Mouse (Mus musculus): Measurements from ENCODE around the gene Ikzf4. TPM values are rescaled to one million over a fixed set of nuclear protein-coding genes. Genes with fewer than 3 reads are reported as not detected.

Gene Ikzf4
- polyA plus RNA-seq, 1 experiment from 2014 or later, result 5.5 TPM

DNA sequence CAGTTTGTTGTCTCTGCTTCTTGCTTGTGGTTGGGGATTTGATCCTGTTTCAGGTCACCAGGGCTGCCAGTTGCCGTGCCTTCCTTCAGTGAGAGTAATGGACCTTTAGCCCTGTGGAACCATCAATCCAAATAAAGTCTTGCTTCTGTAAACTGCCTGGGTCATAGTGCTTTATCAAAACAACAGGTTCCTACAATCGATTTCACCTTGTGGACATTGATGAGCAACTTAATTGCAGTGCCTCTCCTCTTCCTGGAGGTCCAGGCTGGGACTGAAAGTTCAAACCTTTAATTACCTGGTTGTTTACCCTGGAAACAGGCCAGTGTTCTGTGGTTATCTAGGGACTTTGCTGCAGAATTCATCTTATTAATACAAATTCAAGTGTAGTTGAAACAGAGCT, 47.3 kb downstream of the Ikzf4 start:
- Histone ChIP-seq H3K4me2 (replicated peaks) (no peak overlapping the region), H3K4me1 (no peaks in the 10 kb centered on the region), H3K9me3 (no peaks in the 10 kb centered on the region), H3K27me3 (no peaks in the 10 kb centered on the region), H3K9ac (no peak overlapping the region), H3K36me3 (no peaks in the 10 kb centered on the region), H3K4me3 (no peak overlapping the region), H3K27ac (no peak overlapping the region)
- no peak for ATAC-seq (ENCODE audit: insufficient number of reproducible peaks, insufficient read depth, low FRiP score, low TSS enrichment)
- WGBS, result 56% methylated on average over 2 of the region's 2 CpGs

DNA sequence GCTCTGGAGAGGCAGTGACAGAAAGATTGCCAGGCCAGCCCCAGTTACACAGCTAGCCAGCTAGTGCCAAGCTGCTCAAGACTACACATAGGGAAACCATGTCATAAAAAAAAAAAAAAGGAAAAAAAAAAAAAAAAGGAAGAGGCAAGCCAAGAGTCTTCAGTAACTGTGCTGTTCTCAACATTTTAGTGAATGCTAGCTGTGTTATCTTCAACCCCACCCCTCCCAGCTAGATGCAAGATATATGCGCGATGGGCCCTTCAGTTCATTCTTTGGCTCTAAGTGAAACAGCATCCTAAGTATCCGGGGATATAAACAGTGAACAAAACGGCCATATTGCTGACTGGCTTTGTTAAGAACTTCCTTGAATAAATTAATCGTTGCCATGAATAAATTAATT, 53.0 kb downstream of the Ikzf4 start:
- 84% methylated on average over 5 of the region's 5 CpGs for WGBS
- no peak overlapping the region for H3K9ac ChIP-seq
- H3K27ac ChIP-seq, result no peak overlapping the region
- ATAC-seq (ENCODE audit: insufficient number of reproducible peaks, insufficient read depth, low FRiP score, low TSS enrichment), result no peak
- no peaks in the 10 kb centered on the region for H3K9me3 ChIP-seq
- no peak overlapping the region for H3K4me2 ChIP-seq (replicated peaks)
- peaks cover 19% of the 10 kb centered on the region for H3K27me3 ChIP-seq
- no peak overlapping the region for H3K4me3 ChIP-seq
- peaks cover 9% of the 10 kb centered on the region; the same call in 1 of the 2 replicates for H3K4me1 ChIP-seq
- H3K36me3 ChIP-seq, result no peaks in the 10 kb centered on the region

DNA sequence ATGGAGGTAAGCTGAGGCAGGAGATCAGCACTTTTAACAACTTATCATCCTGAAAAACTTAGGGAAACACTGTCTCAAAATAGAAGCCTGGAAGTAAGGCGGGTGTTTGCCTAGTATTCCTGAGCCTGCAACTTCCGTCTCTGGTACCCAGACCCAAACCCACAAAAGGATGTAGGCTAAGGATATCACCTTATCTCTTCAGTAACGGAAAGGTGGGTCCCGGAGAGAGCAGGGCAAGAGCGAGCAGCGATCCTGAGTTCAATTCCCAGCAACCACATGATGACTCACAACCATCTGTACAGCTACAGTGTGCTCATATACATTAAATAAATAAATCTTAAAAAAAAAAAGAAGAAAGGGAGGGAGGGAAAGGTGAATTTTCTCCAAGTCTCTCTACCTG, 54.4 kb downstream of the Ikzf4 start:
- 89% methylated on average over 6 of the region's 6 CpGs for WGBS
- H3K9ac ChIP-seq, result no peak overlapping the region
- no peak overlapping the region for H3K27ac ChIP-seq
- H3K27me3 ChIP-seq, result peaks cover 33% of the 10 kb centered on the region
- no peak for ATAC-seq (ENCODE audit: insufficient number of reproducible peaks, insufficient read depth, low FRiP score, low TSS enrichment)
- H3K4me1 ChIP-seq, result peaks cover 12% of the 10 kb centered on the region; the same call in 1 of the 2 replicates
- no peaks in the 10 kb centered on the region for H3K9me3 ChIP-seq
- no peak overlapping the region for H3K4me3 ChIP-seq
- no peaks in the 10 kb centered on the region for H3K36me3 ChIP-seq
- no peak overlapping the region for H3K4me2 ChIP-seq (replicated peaks)

DNA sequence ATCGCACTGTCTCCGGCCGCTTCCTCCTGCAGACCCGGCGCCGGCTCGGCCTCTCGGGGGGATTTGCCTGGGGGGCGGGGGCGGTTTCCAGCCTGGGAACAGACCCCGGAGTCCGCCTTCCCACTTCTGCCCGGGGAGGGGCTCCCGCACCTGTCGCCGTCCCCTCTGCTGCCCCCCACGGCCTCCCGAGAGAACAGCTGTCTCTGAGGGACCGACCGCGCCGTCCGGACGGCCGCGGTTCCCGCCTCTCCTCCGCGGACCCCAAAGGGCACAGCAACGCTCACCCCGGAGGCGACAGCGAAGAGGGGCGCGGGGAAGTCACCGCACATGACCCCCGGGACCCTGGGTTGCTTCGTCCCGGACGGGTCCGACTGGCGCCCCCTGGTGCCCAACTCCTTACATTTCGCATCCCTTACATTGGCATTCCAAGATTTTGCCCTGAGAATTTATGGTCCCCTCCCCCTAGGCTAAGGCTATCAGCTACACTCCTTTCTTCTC, 55.5 kb downstream of the Ikzf4 start:
- H3K4me2 ChIP-seq (replicated peaks), result peak overlapping the region; percentile 95
- WGBS, result under 1% methylated on average over 43 of the region's 43 CpGs
- H3K36me3 ChIP-seq, result no peaks in the 10 kb centered on the region
- peaks cover 12% of the 10 kb centered on the region; the same call in 1 of the 2 replicates for H3K4me1 ChIP-seq
- no peaks in the 10 kb centered on the region for H3K9me3 ChIP-seq
- H3K27me3 ChIP-seq, result peaks cover 42% of the 10 kb centered on the region
- 0 out of 2 replicates have a peak, but pooled peaks have one; percentile 39 for ATAC-seq (ENCODE audit: insufficient number of reproducible peaks, insufficient read depth, low FRiP score, low TSS enrichment)
- peak overlapping the region; percentile 54 for H3K4me3 ChIP-seq
- H3K9ac ChIP-seq, result peak overlapping the region; percentile 34; the same call in 1 of the 2 replicates
- H3K27ac ChIP-seq, result peak overlapping the region; percentile 87

DNA sequence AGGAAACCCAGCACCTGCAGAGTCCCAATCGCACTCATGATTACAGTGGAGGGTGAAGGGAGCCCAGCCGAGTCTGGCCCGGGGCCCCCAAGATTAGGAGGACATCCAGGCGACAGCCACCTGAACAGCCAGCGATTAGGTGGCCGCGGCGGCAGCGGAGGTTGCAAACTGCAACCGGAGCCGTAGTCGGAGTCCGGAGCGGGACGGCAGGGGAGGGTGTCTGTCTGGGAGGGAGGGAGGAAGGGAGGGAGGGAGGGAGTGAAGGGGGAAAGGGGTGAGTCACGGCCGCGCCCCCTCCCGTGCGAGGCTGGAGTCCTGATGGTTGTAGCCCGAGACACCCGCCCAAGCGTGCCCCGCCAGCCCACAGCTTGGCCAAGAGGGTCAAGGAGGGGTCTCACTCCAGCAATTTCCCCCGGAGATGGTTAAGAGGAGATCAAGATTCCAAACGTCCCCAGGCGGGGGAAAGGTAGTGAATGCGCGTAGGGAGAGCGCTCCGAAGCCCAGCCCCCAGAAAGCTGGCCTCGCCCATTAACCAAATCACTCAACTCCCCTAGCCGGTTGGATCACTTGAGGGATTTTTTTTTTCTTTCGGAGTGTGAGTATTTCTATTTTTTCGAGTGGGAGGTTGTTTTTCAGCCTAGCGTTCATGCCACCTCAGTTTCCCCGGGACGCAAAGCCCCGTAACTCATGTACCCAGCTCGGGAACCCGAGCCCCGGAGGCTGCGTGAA, 56.2 kb downstream of the Ikzf4 start, which contains the start of gene Erbb3:
TSS of gene Erbb3 (minus strand) at position 189 of the 729 bp plus-strand sequence.
- Histone ChIP-seq H3K27ac (peak within 1 kb of the TSS; percentile 87), H3K36me3 (no peaks in the 10 kb centered on the region), H3K4me3 (peak within 1 kb of the TSS; percentile 54), H3K9ac (peak within 1 kb of the TSS; percentile 39), H3K9me3 (no peaks in the 10 kb centered on the region), H3K27me3 (peaks cover 42% of the 10 kb centered on the region), H3K4me2 (replicated peaks) (peak within 1 kb of the TSS; percentile 95), H3K4me1 (peaks cover 12% of the 10 kb centered on the region; the same call in 1 of the 2 replicates)
- peak; percentile 53; the same call in 1 of the 2 replicates for ATAC-seq (ENCODE audit: insufficient number of reproducible peaks, insufficient read depth, low FRiP score, low TSS enrichment)
- WGBS, result under 1% methylated on average over 41 of the region's 43 CpGs

DNA sequence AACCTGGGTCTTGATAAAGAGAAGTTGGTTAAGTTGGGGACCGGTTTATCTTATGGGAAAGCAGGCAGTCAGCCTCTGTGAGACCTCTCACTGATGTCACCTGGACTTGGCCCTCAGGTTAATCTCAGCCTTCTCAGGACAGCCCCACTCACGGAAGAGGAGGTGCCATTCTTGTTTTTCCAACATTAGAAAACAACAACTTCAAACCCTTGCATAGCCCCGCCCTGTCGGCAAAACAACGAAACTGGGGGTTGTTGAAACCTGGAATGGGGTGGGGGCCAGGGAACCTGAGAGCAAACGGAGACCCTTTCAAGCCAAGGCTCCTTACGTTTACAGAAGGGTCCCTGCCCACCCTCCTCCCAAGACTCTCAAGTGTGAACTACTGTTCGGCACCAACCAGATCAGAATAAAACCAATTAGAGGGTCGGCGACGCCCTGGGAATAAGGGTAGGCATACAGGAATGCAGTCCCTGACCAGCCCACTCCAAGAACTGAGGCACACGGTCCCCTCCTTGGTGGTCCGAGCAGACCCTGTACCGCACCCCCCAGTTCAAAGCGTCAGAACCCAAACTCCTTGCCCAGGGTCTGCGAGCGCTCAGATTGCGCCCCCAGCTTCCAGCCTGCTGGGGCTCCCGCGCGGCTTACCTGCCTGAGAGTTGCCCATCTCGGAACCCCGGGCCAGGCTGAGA, 56.9 kb downstream of the Ikzf4 start:
- H3K27ac ChIP-seq, result peak overlapping the region; percentile 87
- H3K27me3 ChIP-seq, result peaks cover 45% of the 10 kb centered on the region
- ATAC-seq (ENCODE audit: insufficient number of reproducible peaks, insufficient read depth, low FRiP score, low TSS enrichment), result peak; percentile 7; the same call in 1 of the 2 replicates

DNA sequence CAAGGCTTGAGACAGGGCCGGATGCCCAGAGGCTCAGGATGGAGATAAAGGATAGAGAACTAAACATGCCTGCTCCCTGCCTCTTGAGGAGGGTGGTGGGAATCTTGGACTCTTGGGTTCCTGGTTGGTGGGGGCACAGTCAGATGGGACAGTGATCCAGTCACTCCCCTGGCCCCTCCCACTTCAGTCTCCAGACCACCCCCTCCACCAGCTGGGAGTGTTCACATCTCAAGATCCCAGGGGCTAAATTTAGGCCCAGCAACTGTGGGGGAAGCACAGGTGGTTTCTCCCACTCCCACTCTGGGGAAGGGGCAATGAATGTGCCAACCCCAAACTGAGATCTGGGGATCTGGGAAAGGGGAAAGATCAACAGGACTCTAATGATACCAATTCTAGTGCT, 57.7 kb downstream of the Ikzf4 start:
- H3K27me3 ChIP-seq, result peaks cover 46% of the 10 kb centered on the region
- ATAC-seq (ENCODE audit: insufficient number of reproducible peaks, insufficient read depth, low FRiP score, low TSS enrichment), result no peak
- H3K9ac ChIP-seq, result peak overlapping the region; percentile 10; the same call in 1 of the 2 replicates
- H3K4me1 ChIP-seq, result peaks cover 12% of the 10 kb centered on the region
- no peaks in the 10 kb centered on the region for H3K9me3 ChIP-seq
- H3K4me3 ChIP-seq, result peak overlapping the region; percentile 54
- H3K4me2 ChIP-seq (replicated peaks), result peak overlapping the region; percentile 95
- H3K36me3 ChIP-seq, result no peaks in the 10 kb centered on the region
- 12% methylated on average over 1 of the region's 1 CpGs for WGBS
- peak overlapping the region; percentile 32; the same call in 1 of the 2 replicates for H3K27ac ChIP-seq

More for the DNA sequence above, 56.9 kb downstream of the Ikzf4 start:
- Histone ChIP-seq H3K4me1 (peaks cover 12% of the 10 kb centered on the region; the same call in 1 of the 2 replicates), H3K4me2 (replicated peaks) (peak overlapping the region; percentile 95), H3K9me3 (no peaks in the 10 kb centered on the region), H3K36me3 (no peaks in the 10 kb centered on the region), H3K4me3 (peak overlapping the region; percentile 54), H3K9ac (peak overlapping the region; percentile 39)
- WGBS, result 2% methylated on average over 23 of the region's 23 CpGs

DNA sequence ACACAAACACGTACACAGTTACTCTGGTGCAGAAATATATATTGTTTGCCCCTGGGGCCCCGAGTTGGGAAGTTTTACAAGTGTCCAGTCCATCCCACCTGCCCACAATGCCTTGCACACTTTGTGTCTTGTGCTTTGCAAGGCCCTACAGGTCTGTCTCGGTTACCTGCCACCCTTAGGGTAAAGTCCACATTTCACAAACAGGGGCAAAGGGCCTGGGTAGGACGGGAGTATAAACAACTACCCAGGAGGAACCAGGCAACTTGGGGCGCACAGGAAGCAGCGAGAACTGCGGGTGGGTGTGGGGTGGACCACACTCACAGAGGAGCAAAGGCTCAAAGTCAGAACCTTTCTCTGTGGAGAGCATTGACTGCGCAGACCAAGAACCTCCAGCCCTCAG, 58.1 kb downstream of the Ikzf4 start:
- Histone ChIP-seq H3K36me3 (no peaks in the 10 kb centered on the region), H3K27me3 (peaks cover 46% of the 10 kb centered on the region), H3K9ac (peak overlapping the region; percentile 10; the same call in 1 of the 2 replicates), H3K4me3 (peak overlapping the region; percentile 54), H3K4me1 (peaks cover 12% of the 10 kb centered on the region), H3K9me3 (no peaks in the 10 kb centered on the region), H3K27ac (peak overlapping the region; percentile 32), H3K4me2 (replicated peaks) (peak overlapping the region; percentile 95)
- 27% methylated on average over 8 of the region's 8 CpGs for WGBS
- ATAC-seq (ENCODE audit: insufficient number of reproducible peaks, insufficient read depth, low FRiP score, low TSS enrichment), result no peak

DNA sequence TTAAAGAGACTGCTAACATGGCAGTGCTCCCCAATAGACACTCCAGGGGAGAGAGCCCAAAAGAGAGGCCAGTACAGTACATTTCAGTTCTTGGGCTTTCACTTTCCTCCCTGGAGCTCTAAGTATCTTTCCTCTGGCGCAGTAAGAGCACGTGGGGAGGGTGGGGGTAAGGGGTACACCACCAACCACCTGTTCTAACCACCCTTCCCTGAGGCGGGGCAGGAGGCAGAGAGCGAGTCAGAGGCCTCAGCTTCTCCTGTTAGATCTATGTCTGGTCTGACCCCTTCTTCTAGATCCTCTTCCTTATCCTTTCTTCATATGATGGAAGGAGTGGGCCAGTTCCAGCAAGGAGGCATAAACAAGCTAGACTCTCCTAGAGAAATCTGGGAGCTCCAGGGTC, 58.7 kb downstream of the Ikzf4 start:
- 28% methylated on average over 4 of the region's 4 CpGs for WGBS
- H3K4me3 ChIP-seq, result peak overlapping the region; percentile 54; the same call in 1 of the 2 replicates
- peak overlapping the region; percentile 32; the same call in 1 of the 2 replicates for H3K27ac ChIP-seq
- H3K9ac ChIP-seq, result peak overlapping the region; percentile 11; the same call in 1 of the 2 replicates
- ATAC-seq (ENCODE audit: insufficient number of reproducible peaks, insufficient read depth, low FRiP score, low TSS enrichment), result no peak
- H3K27me3 ChIP-seq, result peaks cover 46% of the 10 kb centered on the region
- H3K4me2 ChIP-seq (replicated peaks), result peak overlapping the region; percentile 95
- no peaks in the 10 kb centered on the region for H3K36me3 ChIP-seq
- peaks cover 12% of the 10 kb centered on the region for H3K4me1 ChIP-seq
- no peaks in the 10 kb centered on the region for H3K9me3 ChIP-seq

DNA sequence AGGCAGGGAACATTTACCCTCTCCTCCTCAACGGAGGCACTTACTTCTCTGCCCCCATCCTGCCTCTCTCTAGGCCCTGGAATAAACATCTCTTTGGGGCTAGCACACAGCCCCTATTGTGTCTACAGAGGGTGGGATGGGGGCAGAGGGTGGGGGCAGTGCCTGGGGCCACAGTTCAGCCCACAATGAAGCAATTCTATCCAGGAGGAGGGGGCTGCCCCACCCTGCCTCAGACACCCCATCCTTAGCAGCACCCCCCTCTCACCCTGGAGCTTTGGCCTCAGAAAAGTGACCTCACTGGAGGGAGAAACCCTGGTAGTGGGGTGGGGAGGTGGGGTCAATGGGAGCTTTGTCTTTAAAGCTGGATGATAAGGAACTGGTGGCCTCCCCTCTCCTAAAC, 59.2 kb downstream of the Ikzf4 start:
- ATAC-seq (ENCODE audit: insufficient number of reproducible peaks, insufficient read depth, low FRiP score, low TSS enrichment), result peak; percentile 7; the same call in 1 of the 2 replicates
- peak overlapping the region; percentile 32; the same call in 1 of the 2 replicates for H3K27ac ChIP-seq
- peaks cover 12% of the 10 kb centered on the region for H3K4me1 ChIP-seq

DNA sequence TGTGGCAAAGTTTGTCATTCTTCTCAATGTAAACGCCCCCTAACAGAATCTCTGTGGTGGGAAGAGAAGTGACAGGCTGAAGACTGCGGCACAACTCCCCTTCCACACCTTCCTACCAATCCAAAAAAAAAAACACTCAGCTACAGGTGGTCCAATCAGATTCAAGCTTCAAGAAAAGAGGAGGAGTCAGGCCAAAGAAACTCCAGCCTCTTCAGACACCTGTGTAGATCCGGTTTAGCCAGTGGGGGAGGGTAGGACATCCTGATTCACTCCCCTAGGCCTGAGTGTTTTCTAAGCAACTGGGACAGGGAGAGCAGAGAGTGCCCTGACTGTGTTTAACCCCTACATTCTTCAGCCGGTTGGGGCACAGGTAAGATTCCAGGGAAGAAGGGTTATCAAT, 61.4 kb downstream of the Ikzf4 start:
- peaks cover 6% of the 10 kb centered on the region; the same call in 1 of the 2 replicates for H3K36me3 ChIP-seq
- H3K9ac ChIP-seq, result no peak overlapping the region
- H3K9me3 ChIP-seq, result no peaks in the 10 kb centered on the region
- no peak overlapping the region for H3K27ac ChIP-seq
- ATAC-seq (ENCODE audit: insufficient number of reproducible peaks, insufficient read depth, low FRiP score, low TSS enrichment), result no peak
- WGBS, result 12% methylated on average over 4 of the region's 4 CpGs
- H3K4me1 ChIP-seq, result peaks cover 12% of the 10 kb centered on the region
- H3K4me2 ChIP-seq (replicated peaks), result no peak overlapping the region
- H3K4me3 ChIP-seq, result no peak overlapping the region
- peaks cover 43% of the 10 kb centered on the region for H3K27me3 ChIP-seq

More for the DNA sequence above, 59.2 kb downstream of the Ikzf4 start:
- no peaks in the 10 kb centered on the region for H3K9me3 ChIP-seq
- peak overlapping the region; percentile 95 for H3K4me2 ChIP-seq (replicated peaks)
- no peak overlapping the region for H3K4me3 ChIP-seq
- H3K36me3 ChIP-seq, result peaks cover under 1% of the 10 kb centered on the region; the same call in 1 of the 2 replicates
- peaks cover 46% of the 10 kb centered on the region for H3K27me3 ChIP-seq
- WGBS, result 0% methylated on average over 1 of the region's 1 CpGs
- 0 out of 2 replicates have a peak overlapping the region, but pooled peaks have one; percentile 11 for H3K9ac ChIP-seq
